Mouse (Mus musculus): Measurements from ENCODE around the gene Prss41. TPM values are rescaled to one million over a fixed set of nuclear protein-coding genes. Genes with fewer than 3 reads are reported as not detected.

Prss41 gene
- polyA plus RNA-seq, 1 experiment from 2014 or later, result 0.52 TPM

DNA sequence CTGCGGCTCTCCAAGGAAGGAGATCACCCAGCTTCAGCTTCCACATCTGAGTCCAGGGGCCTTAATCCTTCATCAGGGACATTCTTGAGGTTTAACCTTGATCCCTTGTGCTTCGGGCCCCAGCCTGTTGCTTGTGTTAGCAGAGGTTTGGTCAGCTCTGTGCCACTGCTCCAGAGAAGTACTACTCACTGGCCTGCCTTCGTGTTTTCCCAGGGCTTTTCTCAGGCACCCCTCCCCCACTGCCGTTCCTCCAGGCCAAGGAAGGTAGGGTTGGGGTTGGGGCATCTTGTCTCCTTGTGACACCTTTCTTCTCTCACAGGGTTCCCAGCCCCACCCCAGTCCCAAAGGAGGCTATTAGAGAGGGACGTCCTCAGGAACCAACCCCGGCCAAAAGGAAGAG, 21.9 kb downstream of the Prss41 start:
- no peak overlapping the region for H3K4me3 ChIP-seq
- H3K9me3 ChIP-seq, result peaks cover 10% of the 10 kb centered on the region
- no peaks in the 10 kb centered on the region for H3K27me3 ChIP-seq
- peaks cover 97% of the 10 kb centered on the region for H3K36me3 ChIP-seq
- H3K4me1 ChIP-seq, result peaks cover 8% of the 10 kb centered on the region
- no peak overlapping the region for H3K9ac ChIP-seq (replicated peaks)
- H3K27ac ChIP-seq (replicated peaks), result no peak overlapping the region
- 82% methylated on average over 6 of the region's 6 CpGs for WGBS
- no peak for ATAC-seq (replicated peaks)
- no peak overlapping the region for H3K4me2 ChIP-seq (replicated peaks)

DNA sequence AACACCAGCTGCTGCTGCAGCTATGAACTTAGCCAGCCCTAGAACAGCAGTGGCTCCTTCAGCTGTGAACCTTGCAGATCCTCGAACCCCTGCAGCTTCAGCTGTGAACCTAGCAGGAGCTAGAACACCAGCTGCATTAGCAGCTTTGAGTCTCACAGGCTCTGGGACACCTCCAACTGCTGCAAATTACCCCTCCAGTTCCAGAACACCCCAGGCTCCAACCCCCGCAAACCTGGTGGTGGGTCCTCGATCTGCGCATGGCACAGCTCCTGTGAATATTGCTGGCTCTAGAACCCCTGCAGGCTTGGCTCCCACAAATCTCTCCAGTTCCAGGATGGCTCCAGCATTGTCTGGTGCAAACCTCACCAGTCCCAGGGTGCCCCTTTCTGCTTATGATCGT, 23.2 kb downstream of the Prss41 start:
- H3K4me3 ChIP-seq, result no peak overlapping the region
- no peak overlapping the region for H3K27ac ChIP-seq (replicated peaks)
- 96% methylated on average over 5 of the region's 5 CpGs for WGBS
- H3K27me3 ChIP-seq, result no peaks in the 10 kb centered on the region
- H3K4me1 ChIP-seq, result no peaks in the 10 kb centered on the region
- H3K36me3 ChIP-seq, result peaks cover 97% of the 10 kb centered on the region
- peaks cover 10% of the 10 kb centered on the region for H3K9me3 ChIP-seq
- no peak overlapping the region for H3K4me2 ChIP-seq (replicated peaks)
- ATAC-seq (replicated peaks), result no peak
- H3K9ac ChIP-seq (replicated peaks), result no peak overlapping the region

DNA sequence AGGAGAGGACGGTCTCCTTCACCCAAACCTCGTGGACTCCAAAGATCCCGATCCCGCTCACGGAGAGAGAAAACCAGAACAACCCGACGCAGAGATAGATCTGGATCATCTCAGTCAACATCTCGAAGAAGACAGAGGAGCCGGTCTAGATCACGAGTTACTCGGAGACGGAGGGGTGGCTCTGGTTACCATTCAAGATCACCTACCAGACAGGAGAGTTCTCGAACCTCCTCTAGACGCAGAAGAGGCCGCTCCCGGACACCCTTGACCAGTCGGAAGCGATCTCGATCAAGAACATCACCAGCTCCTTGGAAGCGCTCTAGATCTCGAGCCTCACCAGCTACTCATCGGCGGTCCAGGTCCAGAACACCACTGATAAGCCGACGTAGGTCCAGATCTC, 24.7 kb downstream of the Prss41 start:
- peaks cover 10% of the 10 kb centered on the region for H3K9me3 ChIP-seq
- ATAC-seq (replicated peaks), result no peak

DNA sequence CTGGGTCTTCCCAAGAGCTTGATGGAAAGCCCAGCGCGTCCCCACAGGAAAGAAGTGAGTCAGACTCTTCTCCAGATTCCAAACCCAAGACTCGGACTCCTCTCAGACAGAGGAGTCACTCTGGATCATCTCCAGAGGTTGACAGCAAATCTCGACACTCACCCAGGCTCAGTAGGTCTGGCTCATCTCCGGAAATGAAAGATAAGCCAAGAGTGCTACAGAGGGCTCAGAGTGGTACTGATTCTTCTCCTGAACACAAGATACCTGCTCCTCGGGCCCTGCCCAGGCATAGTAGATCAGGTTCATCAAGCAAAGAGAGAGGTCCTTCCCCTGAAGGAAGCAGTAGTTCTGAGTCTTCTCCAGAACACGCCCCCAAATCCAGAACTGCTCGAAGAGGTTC, 25.4 kb downstream of the Prss41 start:
- Histone ChIP-seq H3K4me1 (no peaks in the 10 kb centered on the region), H3K9ac (replicated peaks) (no peak overlapping the region), H3K27ac (replicated peaks) (no peak overlapping the region), H3K4me2 (replicated peaks) (no peak overlapping the region), H3K36me3 (peaks cover 97% of the 10 kb centered on the region), H3K4me3 (no peak overlapping the region), H3K27me3 (no peaks in the 10 kb centered on the region), H3K9me3 (peaks cover 10% of the 10 kb centered on the region)
- ATAC-seq (replicated peaks), result no peak
- WGBS, result 97% methylated on average over 8 of the region's 8 CpGs

More for the DNA sequence above, 24.7 kb downstream of the Prss41 start:
- Histone ChIP-seq H3K27ac (replicated peaks) (no peak overlapping the region), H3K4me1 (no peaks in the 10 kb centered on the region), H3K9ac (replicated peaks) (no peak overlapping the region), H3K4me3 (no peak overlapping the region), H3K36me3 (peaks cover 97% of the 10 kb centered on the region), H3K4me2 (replicated peaks) (no peak overlapping the region), H3K27me3 (no peaks in the 10 kb centered on the region)
- 98% methylated on average over 25 of the region's 25 CpGs for WGBS

DNA sequence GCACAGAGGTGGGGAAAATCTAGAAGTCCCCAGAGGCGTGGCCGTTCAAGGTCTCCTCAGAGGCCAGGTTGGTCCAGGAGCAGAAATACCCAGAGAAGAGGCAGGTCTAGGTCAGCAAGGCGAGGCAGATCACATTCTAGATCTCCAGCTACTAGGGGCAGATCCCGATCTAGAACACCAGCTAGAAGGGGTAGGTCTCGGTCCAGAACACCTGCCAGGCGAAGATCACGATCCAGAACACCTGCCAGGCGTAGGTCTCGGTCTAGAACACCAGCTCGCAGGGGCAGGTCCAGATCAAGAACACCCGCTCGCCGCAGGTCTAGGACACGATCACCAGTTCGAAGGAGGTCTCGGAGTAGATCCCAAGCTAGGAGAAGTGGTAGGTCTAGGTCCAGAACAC, 28.3 kb downstream of the Prss41 start:
- ATAC-seq (replicated peaks), result no peak
- Histone ChIP-seq H3K27me3 (no peaks in the 10 kb centered on the region), H3K4me1 (no peaks in the 10 kb centered on the region), H3K36me3 (peaks cover 94% of the 10 kb centered on the region), H3K4me3 (no peak overlapping the region), H3K9me3 (peaks cover 10% of the 10 kb centered on the region), H3K9ac (replicated peaks) (no peak overlapping the region), H3K27ac (replicated peaks) (no peak overlapping the region), H3K4me2 (replicated peaks) (no peak overlapping the region)
- WGBS, result 98% methylated on average over 16 of the region's 16 CpGs

DNA sequence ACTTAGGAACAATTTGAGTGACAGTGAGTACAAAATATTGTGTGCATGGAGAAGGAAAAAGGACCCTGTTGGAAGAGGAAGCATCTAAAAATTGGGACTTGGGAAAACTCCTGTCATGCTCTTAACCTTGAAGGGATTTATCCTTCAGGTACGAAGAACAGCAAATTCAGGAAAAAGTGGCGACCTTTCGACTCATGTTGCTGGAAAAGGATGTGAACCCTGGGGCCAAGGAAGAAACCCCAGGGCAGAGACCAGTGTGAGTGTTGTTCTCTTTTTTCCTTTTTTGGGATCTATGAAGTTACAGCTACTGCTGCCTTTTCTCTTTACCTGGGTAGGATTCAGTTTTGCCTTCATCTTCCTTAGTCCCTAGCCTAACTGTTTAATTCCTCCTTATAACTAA, 36.1 kb downstream of the Prss41 start:
- Histone ChIP-seq H3K27ac (replicated peaks) (no peak overlapping the region), H3K27me3 (no peaks in the 10 kb centered on the region), H3K4me3 (no peak overlapping the region), H3K9ac (replicated peaks) (no peak overlapping the region), H3K4me2 (replicated peaks) (no peak overlapping the region), H3K36me3 (peaks cover 52% of the 10 kb centered on the region), H3K4me1 (peaks cover 34% of the 10 kb centered on the region), H3K9me3 (no peaks in the 10 kb centered on the region)
- 89% methylated on average over 3 of the region's 3 CpGs for WGBS
- ATAC-seq (replicated peaks), result no peak

DNA sequence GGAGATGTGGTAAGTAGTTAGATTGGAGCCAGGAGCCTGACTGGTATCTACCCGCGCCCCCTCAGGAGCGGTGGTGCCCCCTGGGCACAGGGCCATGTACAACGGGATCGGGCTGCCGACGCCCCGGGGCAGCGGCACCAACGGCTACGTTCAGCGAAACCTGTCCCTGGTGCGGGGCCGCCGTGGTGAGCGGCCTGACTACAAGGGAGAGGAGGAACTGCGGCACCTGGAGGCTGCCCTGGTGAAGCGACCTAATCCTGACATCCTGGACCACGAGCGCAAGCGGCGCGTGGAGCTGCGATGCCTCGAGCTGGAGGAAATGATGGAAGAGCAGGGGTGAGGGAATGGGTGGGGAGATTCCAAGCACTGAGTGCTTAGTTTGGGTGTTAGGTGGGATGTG, 37.1 kb downstream of the Prss41 start:
- Histone ChIP-seq H3K4me2 (replicated peaks) (0 out of 2 replicates have a peak overlapping the region, but pooled peaks have one; percentile 3), H3K9ac (replicated peaks) (no peak overlapping the region), H3K27ac (replicated peaks) (no peak overlapping the region), H3K36me3 (peaks cover 43% of the 10 kb centered on the region), H3K9me3 (no peaks in the 10 kb centered on the region), H3K4me1 (peaks cover 34% of the 10 kb centered on the region), H3K4me3 (no peak overlapping the region), H3K27me3 (no peaks in the 10 kb centered on the region)
- no peak for ATAC-seq (replicated peaks)
- WGBS, result 78% methylated on average over 25 of the region's 25 CpGs

DNA sequence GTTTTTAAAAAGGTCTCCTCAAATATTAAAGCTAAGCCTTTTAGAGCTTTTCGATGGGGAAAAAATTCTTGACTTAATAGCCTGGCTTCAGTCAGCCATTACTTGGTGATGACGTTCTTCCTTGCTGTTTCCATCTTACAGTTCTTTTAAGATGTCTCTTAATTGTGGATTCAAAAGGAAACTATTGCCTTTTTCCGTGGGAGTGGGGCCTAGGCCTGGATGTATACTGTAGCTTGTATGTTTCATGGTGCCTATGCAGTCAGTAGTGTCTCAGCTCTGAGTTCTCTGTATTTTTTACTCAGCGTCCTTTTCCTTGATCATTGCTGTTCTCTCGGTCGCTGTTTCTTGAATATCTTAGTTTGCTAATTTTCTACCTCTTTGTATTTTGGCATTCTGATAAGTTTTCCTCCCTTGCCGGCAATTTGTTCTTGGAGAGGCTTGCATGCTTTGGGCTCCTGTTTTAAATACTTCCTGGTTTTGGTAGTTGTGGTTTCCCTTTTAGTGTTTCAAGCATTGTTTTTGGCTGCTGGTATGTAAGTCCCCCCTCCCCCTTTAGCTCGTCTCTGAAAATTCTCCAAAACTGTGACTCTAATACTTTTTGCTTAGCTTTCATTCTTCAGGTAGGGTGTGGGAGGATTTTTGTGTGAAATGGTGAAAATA, 39.4 kb downstream of the Prss41 start:
- no peak for ATAC-seq (replicated peaks)
- Histone ChIP-seq H3K4me2 (replicated peaks) (peak overlapping the region; percentile 77), H3K27me3 (no peaks in the 10 kb centered on the region), H3K9ac (replicated peaks) (peak overlapping the region; percentile 92), H3K4me1 (peaks cover 34% of the 10 kb centered on the region), H3K36me3 (peaks cover 20% of the 10 kb centered on the region), H3K9me3 (no peaks in the 10 kb centered on the region), H3K4me3 (peak overlapping the region; percentile 95), H3K27ac (replicated peaks) (0 out of 2 replicates have a peak overlapping the region, but pooled peaks have one; percentile 97)
- 4% methylated on average over 8 of the region's 8 CpGs for WGBS

DNA sequence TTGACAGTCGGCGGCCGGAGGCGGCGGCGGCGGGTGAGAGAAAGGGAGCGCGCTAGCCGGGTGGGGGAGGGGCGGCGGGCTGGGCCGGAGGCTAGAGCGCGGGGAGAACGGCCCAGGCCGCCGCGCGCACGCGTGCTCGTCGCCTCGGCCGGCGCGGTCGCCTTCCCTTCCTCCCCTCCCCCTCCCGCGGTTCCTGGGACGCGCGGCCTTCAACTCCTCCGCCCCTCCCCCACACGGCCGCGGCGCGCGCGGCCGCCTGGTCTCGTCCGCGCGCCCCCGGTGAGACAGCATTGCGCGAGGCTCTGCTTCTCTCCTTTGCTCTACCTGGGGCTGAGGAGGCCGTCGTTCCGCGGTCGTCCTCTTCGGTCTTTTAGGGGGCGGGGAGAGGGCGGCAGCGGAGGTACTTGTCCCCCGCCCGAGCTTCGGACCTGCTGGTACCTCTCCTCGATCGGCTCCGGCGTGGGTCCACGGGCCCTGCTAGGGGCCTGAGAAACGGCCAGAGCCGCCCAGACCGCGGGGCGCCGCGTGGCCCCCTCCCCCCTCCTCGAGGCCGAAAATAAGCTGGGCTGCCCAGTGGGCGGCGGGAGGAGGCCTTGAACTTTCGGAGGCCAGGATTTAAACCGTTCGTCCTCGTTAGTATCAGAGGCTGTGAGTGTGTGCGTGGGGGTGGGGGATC, 40.5 kb downstream of the Prss41 start:
- Histone ChIP-seq H3K27ac (replicated peaks) (peak overlapping the region; percentile 97), H3K4me3 (peak overlapping the region; percentile 95), H3K4me1 (peaks cover 34% of the 10 kb centered on the region), H3K9ac (replicated peaks) (peak overlapping the region; percentile 92), H3K36me3 (peaks cover 10% of the 10 kb centered on the region), H3K9me3 (no peaks in the 10 kb centered on the region), H3K27me3 (no peaks in the 10 kb centered on the region), H3K4me2 (replicated peaks) (peak overlapping the region; percentile 77)
- under 1% methylated on average over 74 of the region's 83 CpGs for WGBS
- ATAC-seq (replicated peaks), result peak; percentile 58

DNA sequence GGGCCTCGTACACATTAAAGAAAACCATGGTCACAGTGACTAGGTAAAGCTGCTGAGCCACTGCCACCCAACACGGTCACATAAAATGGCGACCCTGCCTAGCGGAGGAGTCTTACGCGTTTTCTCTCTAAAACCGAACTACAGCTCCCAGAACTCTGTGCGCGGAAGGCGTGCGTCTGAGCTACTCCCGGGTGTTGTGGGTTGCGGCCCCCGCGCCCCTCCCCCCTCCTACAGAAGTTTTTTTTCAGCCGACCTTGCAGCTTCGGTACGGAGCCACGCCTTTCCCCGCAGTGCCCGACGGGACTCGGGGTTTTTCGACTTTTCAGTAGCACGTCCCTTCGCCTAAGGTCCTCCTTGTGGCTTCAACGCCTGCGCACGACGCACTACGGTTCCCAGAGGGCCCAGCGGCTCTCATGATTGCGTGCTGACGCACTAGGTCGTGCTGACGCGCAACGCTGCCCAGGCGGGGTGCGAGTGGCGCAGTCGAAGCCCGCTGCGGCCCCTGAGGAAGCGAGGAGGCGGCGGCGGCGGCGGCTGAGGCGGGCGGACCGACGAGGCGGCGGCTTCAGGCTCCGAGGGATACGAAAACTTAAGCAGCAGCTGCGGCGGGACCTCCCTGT, 41.1 kb downstream of the Prss41 start:
- Histone ChIP-seq H3K4me3 (peak overlapping the region; percentile 95), H3K9ac (replicated peaks) (peak overlapping the region; percentile 92), H3K4me2 (replicated peaks) (peak overlapping the region; percentile 77), H3K4me1 (peaks cover 34% of the 10 kb centered on the region), H3K27me3 (no peaks in the 10 kb centered on the region), H3K9me3 (no peaks in the 10 kb centered on the region), H3K27ac (replicated peaks) (peak overlapping the region; percentile 97), H3K36me3 (peaks cover 3% of the 10 kb centered on the region)
- WGBS, result under 1% methylated on average over 60 of the region's 60 CpGs
- peak; percentile 99 for ATAC-seq (replicated peaks)

DNA sequence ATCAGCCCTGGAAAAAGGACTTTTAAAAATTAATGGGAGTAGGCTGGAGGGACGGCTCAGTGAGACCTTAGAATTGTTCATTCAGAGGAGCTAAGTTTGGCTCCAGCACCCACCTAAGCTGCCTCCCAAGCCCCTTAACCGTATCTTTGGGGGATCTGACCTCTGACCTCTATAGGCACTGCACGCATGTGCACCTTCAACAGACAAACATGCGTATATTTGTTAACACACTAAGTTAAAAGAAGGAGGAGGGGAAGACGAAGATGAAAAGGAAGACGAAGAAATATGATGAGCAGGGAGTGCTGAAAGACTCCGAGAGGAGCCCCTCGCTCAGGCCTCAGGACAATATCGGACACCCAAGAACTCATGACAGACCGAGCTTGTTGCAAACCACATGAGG, 42.3 kb downstream of the Prss41 start:
- no peak overlapping the region for H3K27ac ChIP-seq (replicated peaks)

DNA sequence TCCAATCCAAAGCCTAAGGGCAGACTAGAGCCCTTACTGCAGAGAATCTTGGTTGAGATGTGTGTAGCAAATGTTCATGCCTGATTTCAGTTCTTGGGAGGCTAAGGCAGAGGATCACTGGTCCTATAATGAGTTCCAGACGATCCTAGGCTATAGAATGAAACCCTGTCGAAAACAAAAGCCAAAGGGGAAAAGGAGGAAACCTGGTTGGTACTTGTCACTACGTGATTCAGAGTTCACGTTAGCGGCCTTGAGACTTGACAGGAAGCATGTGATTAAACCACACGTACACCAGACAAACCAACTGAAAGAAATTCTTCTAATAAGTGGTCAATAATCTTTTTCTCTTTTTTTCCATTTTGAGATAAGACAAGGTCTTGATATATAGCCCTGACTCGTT, 46.7 kb downstream of the Prss41 start:
- Histone ChIP-seq H3K4me3 (no peak overlapping the region), H3K9ac (replicated peaks) (no peak overlapping the region), H3K36me3 (no peaks in the 10 kb centered on the region), H3K9me3 (no peaks in the 10 kb centered on the region), H3K27ac (replicated peaks) (no peak overlapping the region), H3K4me1 (no peaks in the 10 kb centered on the region), H3K27me3 (no peaks in the 10 kb centered on the region), H3K4me2 (replicated peaks) (no peak overlapping the region)
- 84% methylated on average over 7 of the region's 7 CpGs for WGBS
- no peak for ATAC-seq (replicated peaks)

More for the DNA sequence above, 42.3 kb downstream of the Prss41 start:
- H3K4me2 ChIP-seq (replicated peaks), result no peak overlapping the region
- peaks cover 27% of the 10 kb centered on the region for H3K4me1 ChIP-seq
- no peak overlapping the region for H3K4me3 ChIP-seq
- H3K9ac ChIP-seq (replicated peaks), result no peak overlapping the region
- WGBS, result 91% methylated on average over 10 of the region's 10 CpGs
- H3K36me3 ChIP-seq, result no peaks in the 10 kb centered on the region
- H3K27me3 ChIP-seq, result no peaks in the 10 kb centered on the region
- H3K9me3 ChIP-seq, result no peaks in the 10 kb centered on the region
- ATAC-seq (replicated peaks), result no peak
